Mouse (Mus musculus) right cerebral cortex, postnatal 14 days (tissue): ENCODE data around the gene Gcnt1.

Experiments used
- DNase-seq: peaks from one replicate; pipeline ENCODE4 v3.0.0; 2022

The Gcnt1 gene

GRCm38 (mm10) chr19:17319770-17320169 lies 52.9 kb downstream of the Gcnt1 start:
- no peak for DNase-seq

GRCm38 (mm10) chr19:17318733-17319132 lies 53.9 kb downstream of the Gcnt1 start:
- DNase-seq: no peak

DNA sequence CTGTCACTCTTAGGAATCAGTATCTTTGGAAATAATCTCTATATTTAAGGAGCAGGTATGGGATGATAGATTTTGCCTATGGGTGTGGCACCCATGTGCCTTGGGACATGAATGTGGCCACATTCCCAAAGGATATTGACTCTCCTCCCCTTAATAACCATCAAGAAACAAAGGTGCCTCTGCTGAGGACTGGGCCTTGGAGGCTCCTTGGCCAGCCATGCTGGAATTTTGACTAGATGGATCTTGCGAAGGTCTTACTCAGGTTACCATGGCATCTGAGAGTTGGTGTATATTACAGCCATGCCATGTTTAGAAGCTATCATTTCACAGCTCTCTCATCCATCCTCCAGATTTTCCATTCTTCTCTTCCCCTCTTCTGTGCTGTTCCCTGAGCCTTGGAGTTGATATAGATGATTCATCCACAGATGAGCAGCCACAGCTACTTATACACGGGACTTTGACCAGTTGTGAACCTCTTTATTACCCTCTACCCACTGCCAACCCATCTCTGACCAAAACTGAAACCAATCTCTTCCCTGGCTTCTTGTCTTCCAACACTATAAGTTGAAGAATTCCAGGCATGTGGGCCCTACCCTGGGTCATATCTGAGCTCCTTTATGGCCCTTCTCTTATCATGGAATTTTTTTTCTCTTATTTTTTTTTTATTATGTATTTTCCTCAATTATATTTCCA lies 56.2 kb downstream of the Gcnt1 start:
- no peak for DNase-seq

- no peak for DNase-seq
These were observed 58.2 kb downstream of the Gcnt1 start for GRCm38 (mm10) chr19:17314451-17314850.

GRCm38 (mm10) chr19:17313766-17314165 lies 58.9 kb downstream of the Gcnt1 start:
- DNase-seq: no peak

- DNase-seq: no peak
These were observed 59.9 kb downstream of the Gcnt1 start for GRCm38 (mm10) chr19:17312671-17313180.

- DNase-seq: no peak
These were observed 61.1 kb downstream of the Gcnt1 start for GRCm38 (mm10) chr19:17311501-17311900.

GRCm38 (mm10) chr19:17311031-17311430 lies 61.6 kb downstream of the Gcnt1 start:
- DNase-seq: no peak

- no peak for DNase-seq
These were observed 76.6 kb downstream of the Gcnt1 start for GRCm38 (mm10) chr19:17296081-17296480.

- DNase-seq: no peak
These were observed 77.4 kb downstream of the Gcnt1 start for GRCm38 (mm10) chr19:17295211-17295766.

GRCm38 (mm10) chr19:17294136-17294535 lies 78.5 kb downstream of the Gcnt1 start:
- DNase-seq: no peak

DNA sequence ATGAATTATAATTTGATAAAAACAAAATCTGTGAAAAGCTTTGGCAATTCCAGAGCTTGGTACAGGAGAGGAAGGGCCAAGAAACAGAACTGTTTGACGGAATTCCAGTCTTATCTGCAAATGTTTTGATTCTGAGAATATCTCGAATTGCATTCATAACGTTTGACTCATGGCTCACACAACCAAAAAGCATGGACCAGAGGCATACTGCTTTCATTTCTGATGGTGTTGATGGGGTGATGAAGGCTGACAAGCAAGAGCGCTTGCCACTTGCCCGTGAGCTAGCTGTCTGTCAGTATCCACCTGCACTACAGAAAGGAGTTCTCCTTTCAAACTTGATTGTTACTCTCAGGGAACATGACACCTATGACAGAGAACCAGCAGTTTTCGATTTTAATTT lies 83.1 kb downstream of the Gcnt1 start:
- DNase-seq: no peak

- DNase-seq: no peak
These were observed 86.6 kb downstream of the Gcnt1 start for GRCm38 (mm10) chr19:17286004-17286403.

DNA sequence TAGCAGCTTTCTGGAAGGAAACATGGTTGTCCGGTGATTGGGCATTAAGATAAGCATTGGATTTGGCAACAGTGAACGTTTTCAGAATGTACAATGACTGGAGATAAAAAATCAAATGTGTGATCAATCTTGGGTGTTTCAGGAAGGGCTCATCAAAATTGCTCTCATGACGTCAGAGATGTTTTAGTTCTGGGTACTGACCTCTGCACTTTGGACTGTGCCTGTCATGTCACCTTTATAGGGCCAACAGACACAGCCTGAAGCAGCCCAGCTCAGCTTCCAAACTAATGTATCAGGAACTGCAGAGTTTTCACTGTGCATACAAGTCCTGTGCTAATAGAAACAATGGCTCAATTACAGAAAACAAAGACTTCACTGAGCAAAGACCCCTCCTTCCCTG lies 89.3 kb downstream of the Gcnt1 start:
- DNase-seq: no peak

DNA sequence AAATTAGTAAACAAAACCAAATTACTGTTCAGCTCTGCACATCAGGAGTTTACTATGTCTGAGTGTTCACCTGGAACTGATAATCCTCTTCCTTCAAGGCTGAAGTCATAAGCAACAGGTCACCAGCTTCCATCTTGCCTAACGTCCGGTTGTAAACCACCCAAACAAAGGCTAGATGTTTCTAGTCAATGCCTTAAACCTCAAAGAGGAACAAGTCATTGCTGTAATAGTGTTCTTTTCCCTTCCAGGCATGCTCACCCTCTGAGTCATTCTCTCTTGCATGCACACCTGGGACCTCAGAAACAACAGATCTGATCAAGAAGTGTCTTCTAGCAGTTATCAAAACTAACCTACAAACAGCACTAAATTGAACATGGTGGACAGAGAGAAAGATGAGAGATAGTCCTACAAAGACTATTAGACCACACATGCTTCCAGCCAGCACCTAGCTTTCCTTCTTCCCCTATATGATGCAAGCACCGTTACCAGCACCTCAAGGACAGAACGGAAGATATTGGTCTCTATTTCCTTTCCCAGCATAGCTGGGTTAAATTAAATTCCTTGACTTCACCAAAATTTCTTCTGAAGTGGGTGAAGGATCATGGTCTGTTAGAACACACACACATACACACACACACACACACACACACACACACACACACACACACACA lies 94.1 kb downstream of the Gcnt1 start:
- DNase-seq: no peak
